Mouse (Mus musculus): ENCODE measurements around the gene Calm2. TPM values are rescaled to one million over a fixed set of nuclear protein-coding genes. Genes with fewer than 3 reads are reported as not detected.
A peak's percentile ranks its signal among the peaks of the same experiment; 100 is the strongest.

Gene Calm2
- polyA plus RNA-seq, 1 experiment from 2014 or later: 1,017 TPM

GRCm38 (mm10) chr17:87448881-87449280 lies 2.1 kb upstream of the Calm2 start:
- Histone ChIP-seq H3K36me3 (ENCODE audit: control insufficient read depth, insufficient read depth, low read length) (no peaks in the 10 kb centered on the region), H3K27me3 (ENCODE audit: control insufficient read depth, insufficient read depth, low read length) (no peaks in the 10 kb centered on the region), H3K4me1 (ENCODE audit: control insufficient read depth, insufficient read depth, low read length) (peaks cover 14% of the 10 kb centered on the region), H3K4me3 (replicated peaks; ENCODE audit: low read length) (no peak overlapping the region), H3K9me3 (replicated peaks; ENCODE audit: control insufficient read depth, low read length) (no peaks in the 10 kb centered on the region), H3K4me2 (ENCODE audit: low read depth, low read length) (no peak overlapping the region), H3K9ac (ENCODE audit: low read length) (no peak overlapping the region), H3K27ac (ENCODE audit: low read length) (no peak overlapping the region)
- ATAC-seq (ENCODE audit: insufficient read depth, low FRiP score): no peak
- WGBS: 77% methylated on average over 8 of the region's 8 CpGs

- Histone ChIP-seq H3K4me2 (ENCODE audit: low read depth, low read length) (no peak overlapping the region), H3K4me3 (replicated peaks; ENCODE audit: low read length) (no peak overlapping the region), H3K4me1 (ENCODE audit: control insufficient read depth, insufficient read depth, low read length) (peaks cover 18% of the 10 kb centered on the region), H3K36me3 (ENCODE audit: control insufficient read depth, insufficient read depth, low read length) (no peaks in the 10 kb centered on the region), H3K27ac (ENCODE audit: low read length) (no peak overlapping the region), H3K27me3 (ENCODE audit: control insufficient read depth, insufficient read depth, low read length) (no peaks in the 10 kb centered on the region), H3K9me3 (replicated peaks; ENCODE audit: control insufficient read depth, low read length) (no peaks in the 10 kb centered on the region), H3K9ac (ENCODE audit: low read length) (no peak overlapping the region)
- no peak for ATAC-seq (ENCODE audit: insufficient read depth, low FRiP score)
- WGBS: 87% methylated on average over 9 of the region's 9 CpGs
Observed at GRCm38 (mm10) chr17:87448339-87448738, 1.6 kb upstream of the Calm2 start.

GRCm38 (mm10) chr17:87447612-87448200 lies 971 bp upstream of the Calm2 start:
- 47% methylated on average over 12 of the region's 12 CpGs for WGBS
- no peak for ATAC-seq (ENCODE audit: insufficient read depth, low FRiP score)
- peak overlapping the region; percentile 84 for H3K9ac ChIP-seq (ENCODE audit: low read length)

GRCm38 (mm10) chr17:87445917-87446766 lies 593 bp downstream of the Calm2 start:
- WGBS: 1% methylated on average over 85 of the region's 86 CpGs
- peak; percentile 70 for ATAC-seq (ENCODE audit: insufficient read depth, low FRiP score)
- H3K4me1 ChIP-seq (ENCODE audit: control insufficient read depth, insufficient read depth, low read length): peaks cover 26% of the 10 kb centered on the region
- H3K27me3 ChIP-seq (ENCODE audit: control insufficient read depth, insufficient read depth, low read length): no peaks in the 10 kb centered on the region
- H3K4me3 ChIP-seq (replicated peaks; ENCODE audit: low read length): peak overlapping the region; percentile 95
- no peaks in the 10 kb centered on the region for H3K9me3 ChIP-seq (replicated peaks; ENCODE audit: control insufficient read depth, low read length)
- no peaks in the 10 kb centered on the region for H3K36me3 ChIP-seq (ENCODE audit: control insufficient read depth, insufficient read depth, low read length)
- H3K27ac ChIP-seq (ENCODE audit: low read length): peak overlapping the region; percentile 97
- peak overlapping the region; percentile 99 for H3K9ac ChIP-seq (ENCODE audit: low read length)
- H3K4me2 ChIP-seq (ENCODE audit: low read depth, low read length): peak overlapping the region; percentile 75

More at GRCm38 (mm10) chr17:87447612-87448200, 971 bp upstream of the Calm2 start:
- Histone ChIP-seq H3K4me3 (replicated peaks; ENCODE audit: low read length) (peak overlapping the region; percentile 95), H3K4me2 (ENCODE audit: low read depth, low read length) (peak overlapping the region; percentile 72), H3K9me3 (replicated peaks; ENCODE audit: control insufficient read depth, low read length) (no peaks in the 10 kb centered on the region), H3K27me3 (ENCODE audit: control insufficient read depth, insufficient read depth, low read length) (no peaks in the 10 kb centered on the region), H3K4me1 (ENCODE audit: control insufficient read depth, insufficient read depth, low read length) (peaks cover 22% of the 10 kb centered on the region), H3K36me3 (ENCODE audit: control insufficient read depth, insufficient read depth, low read length) (no peaks in the 10 kb centered on the region), H3K27ac (ENCODE audit: low read length) (peak overlapping the region; percentile 91; the same call in 1 of the 2 replicates)

GRCm38 (mm10) chr17:87445337-87445916 lies 1.3 kb downstream of the Calm2 start:
- WGBS: under 1% methylated on average over 13 of the region's 13 CpGs
- no peaks in the 10 kb centered on the region for H3K9me3 ChIP-seq (replicated peaks; ENCODE audit: control insufficient read depth, low read length)
- peak overlapping the region; percentile 75 for H3K4me2 ChIP-seq (ENCODE audit: low read depth, low read length)
- H3K4me3 ChIP-seq (replicated peaks; ENCODE audit: low read length): peak overlapping the region; percentile 95
- ATAC-seq (ENCODE audit: insufficient read depth, low FRiP score): no peak
- H3K4me1 ChIP-seq (ENCODE audit: control insufficient read depth, insufficient read depth, low read length): peaks cover 26% of the 10 kb centered on the region
- no peaks in the 10 kb centered on the region for H3K27me3 ChIP-seq (ENCODE audit: control insufficient read depth, insufficient read depth, low read length)
- H3K9ac ChIP-seq (ENCODE audit: low read length): peak overlapping the region; percentile 99
- H3K27ac ChIP-seq (ENCODE audit: low read length): peak overlapping the region; percentile 97
- no peaks in the 10 kb centered on the region for H3K36me3 ChIP-seq (ENCODE audit: control insufficient read depth, insufficient read depth, low read length)

GRCm38 (mm10) chr17:87444763-87445162 lies 2.0 kb downstream of the Calm2 start:
- Histone ChIP-seq H3K9ac (ENCODE audit: low read length) (peak overlapping the region; percentile 8; the same call in 1 of the 2 replicates), H3K4me2 (ENCODE audit: low read depth, low read length) (peak overlapping the region; percentile 60), H3K4me3 (replicated peaks; ENCODE audit: low read length) (peak overlapping the region; percentile 38), H3K27ac (ENCODE audit: low read length) (no peak overlapping the region), H3K9me3 (replicated peaks; ENCODE audit: control insufficient read depth, low read length) (no peaks in the 10 kb centered on the region), H3K27me3 (ENCODE audit: control insufficient read depth, insufficient read depth, low read length) (no peaks in the 10 kb centered on the region), H3K36me3 (ENCODE audit: control insufficient read depth, insufficient read depth, low read length) (no peaks in the 10 kb centered on the region), H3K4me1 (ENCODE audit: control insufficient read depth, insufficient read depth, low read length) (peaks cover 30% of the 10 kb centered on the region)
- no peak for ATAC-seq (ENCODE audit: insufficient read depth, low FRiP score)
- 34% methylated on average over 4 of the region's 4 CpGs for WGBS

GRCm38 (mm10) chr17:87441537-87441936 lies 5.2 kb downstream of the Calm2 start:
- H3K4me3 ChIP-seq (replicated peaks; ENCODE audit: low read length): no peak overlapping the region
- whole genome bisulfite sequencing: 58% methylated on average over 2 of the region's 2 CpGs
- H3K9ac ChIP-seq (ENCODE audit: low read length): no peak overlapping the region
- H3K4me2 ChIP-seq (ENCODE audit: low read depth, low read length): no peak overlapping the region
- no peak for ATAC-seq (ENCODE audit: insufficient read depth, low FRiP score)
- H3K9me3 ChIP-seq (replicated peaks; ENCODE audit: control insufficient read depth, low read length): no peaks in the 10 kb centered on the region
- peaks cover 28% of the 10 kb centered on the region for H3K4me1 ChIP-seq (ENCODE audit: control insufficient read depth, insufficient read depth, low read length)
- no peak overlapping the region for H3K27ac ChIP-seq (ENCODE audit: low read length)
- H3K27me3 ChIP-seq (ENCODE audit: control insufficient read depth, insufficient read depth, low read length): no peaks in the 10 kb centered on the region
- no peaks in the 10 kb centered on the region for H3K36me3 ChIP-seq (ENCODE audit: control insufficient read depth, insufficient read depth, low read length)

GRCm38 (mm10) chr17:87439441-87439840 lies 7.3 kb downstream of the Calm2 start:
- 60% methylated on average over 2 of the region's 2 CpGs for WGBS
- H3K9me3 ChIP-seq (replicated peaks; ENCODE audit: control insufficient read depth, low read length): no peaks in the 10 kb centered on the region
- ATAC-seq (ENCODE audit: insufficient read depth, low FRiP score): no peak

GRCm38 (mm10) chr17:87433929-87434328 lies 12.8 kb downstream of the Calm2 start:
- Histone ChIP-seq H3K27me3 (ENCODE audit: control insufficient read depth, insufficient read depth, low read length) (no peaks in the 10 kb centered on the region), H3K36me3 (ENCODE audit: control insufficient read depth, insufficient read depth, low read length) (peaks cover 22% of the 10 kb centered on the region; the same call in 1 of the 2 replicates), H3K4me2 (ENCODE audit: low read depth, low read length) (no peak overlapping the region), H3K9me3 (replicated peaks; ENCODE audit: control insufficient read depth, low read length) (no peaks in the 10 kb centered on the region), H3K9ac (ENCODE audit: low read length) (no peak overlapping the region), H3K27ac (ENCODE audit: low read length) (no peak overlapping the region), H3K4me3 (replicated peaks; ENCODE audit: low read length) (no peak overlapping the region), H3K4me1 (ENCODE audit: control insufficient read depth, insufficient read depth, low read length) (peaks cover 2% of the 10 kb centered on the region; the same call in 1 of the 2 replicates)
- ATAC-seq (ENCODE audit: insufficient read depth, low FRiP score): no peak
- 86% methylated on average over 3 of the region's 3 CpGs for WGBS

More at GRCm38 (mm10) chr17:87439441-87439840, 7.3 kb downstream of the Calm2 start:
- Histone ChIP-seq H3K4me2 (ENCODE audit: low read depth, low read length) (no peak overlapping the region), H3K27me3 (ENCODE audit: control insufficient read depth, insufficient read depth, low read length) (no peaks in the 10 kb centered on the region), H3K4me3 (replicated peaks; ENCODE audit: low read length) (no peak overlapping the region), H3K9ac (ENCODE audit: low read length) (no peak overlapping the region), H3K4me1 (ENCODE audit: control insufficient read depth, insufficient read depth, low read length) (peaks cover 24% of the 10 kb centered on the region), H3K36me3 (ENCODE audit: control insufficient read depth, insufficient read depth, low read length) (peaks cover 4% of the 10 kb centered on the region; the same call in 1 of the 2 replicates), H3K27ac (ENCODE audit: low read length) (no peak overlapping the region)
